ENCODE assay signal across 19 mouse cellular contexts in the genomic region with DNA sequence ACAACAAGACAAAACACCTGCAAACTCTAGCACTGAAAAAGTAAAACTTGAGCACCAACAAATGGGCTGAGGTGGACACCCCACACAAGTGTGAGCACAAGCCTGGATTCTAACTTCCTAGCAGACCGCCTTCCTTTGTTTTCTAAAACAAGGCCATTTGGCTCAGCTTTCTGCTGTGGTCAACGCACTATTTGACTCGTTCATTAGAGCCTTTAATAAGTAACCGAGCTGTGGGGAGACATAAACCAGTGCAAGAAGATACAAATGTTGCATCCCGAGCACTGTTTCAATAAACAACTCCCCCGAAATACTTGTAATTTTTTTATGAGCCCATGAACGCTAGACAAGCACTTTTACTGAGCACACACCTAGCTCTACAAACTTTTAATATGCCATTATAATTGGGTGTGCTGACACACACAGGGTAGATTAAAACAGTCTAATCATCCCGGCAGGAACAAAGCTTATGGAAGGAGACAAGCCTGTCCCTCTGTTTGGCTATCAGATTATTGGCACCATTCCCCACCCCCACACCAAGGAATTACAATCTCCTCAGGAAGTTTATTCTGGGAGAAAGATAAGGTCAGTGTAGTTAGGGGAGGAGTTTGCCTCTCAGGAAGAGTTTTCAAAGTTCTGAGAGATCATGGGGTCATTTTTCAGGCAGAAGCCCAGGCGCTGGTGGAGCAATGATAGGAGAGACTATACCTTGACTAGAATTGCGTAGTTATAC. TPM values are rescaled to one million over a fixed set of nuclear protein-coding genes. Genes with fewer than 3 reads are reported as not detected.
DNase-seq lines count a peak whose midpoint lies in the region; ATAC-seq and TF ChIP-seq lines count a peak whose summit lies in the region.
"Had no signal": no experiment of that assay in that cellular context is flagged by ENCODE, and none has a peak within 500 bp of the region (broad histone marks: within the 10 kb centered on the region; RNA-seq: fewer than 3 reads in every experiment).

No protein-coding gene starts in this region.

- no peak for ATAC-seq in liver, embryonic 11.5 days (replicated peaks; ENCODE audit: low FRiP score)
- no peak for ATAC-seq in frontal cortex, adult (ENCODE audit: low TSS enrichment)
- no peak for ATAC-seq in hindbrain, embryonic 14.5 days (ENCODE audit: low FRiP score)
- ATAC-seq: forebrain, embryonic 15.5 days; liver, embryonic 12.5 days had no signal

- no peak for TF ChIP-seq CTCF in liver, adult 2 months (IDR thresholded peaks at IDR 0.05; ENCODE audit: low read depth, low read length)

- DNase-seq in adrenal gland, postnatal 10 days, result peak; percentile 10
- DNase-seq in adrenal gland, postnatal 25 days, result no peak
- DNase-seq in liver, adult 2 months (ENCODE audit: extremely low read depth, low read depth, low spot score), result peak; percentile 52
- no peak for DNase-seq in liver, embryonic 11.5 days (ENCODE audit: low spot score)
- peak; percentile 6 to 31 for DNase-seq in kidney, postnatal 4 days
- peak; percentile 73 for DNase-seq in yolk sac, embryonic 10.5 days (ENCODE audit: low spot score)
- DNase-seq in hindbrain, embryonic 14.5 days (ENCODE audit: low spot score), result no peak
- DNase-seq: cerebellum, adult 8-10 months; right cerebral cortex, adult 18-20 months had no signal

- WGBS in liver, adult 2 months, result 25% methylated on average over 10 of the region's 10 CpGs
- 51% methylated on average over 10 of the region's 10 CpGs for WGBS in liver, embryonic 11.5 days
- 78% methylated on average over 10 of the region's 10 CpGs for WGBS in hindbrain, embryonic 14.5 days

- no peak overlapping the region for H3K4me3 ChIP-seq in liver, adult 2 months (ENCODE audit: insufficient read depth, low read depth, low read length)
- no peak overlapping the region for H3K4me3 ChIP-seq in liver, embryonic 11.5 days (ENCODE audit: low read depth, low read length)
- no peak overlapping the region for H3K4me3 ChIP-seq in hindbrain, embryonic 14.5 days (replicated peaks; ENCODE audit: low read length)
- H3K4me3 ChIP-seq: forebrain, embryonic 15.5 days; liver, embryonic 12.5 days; midbrain, embryonic 12.5 days; neural tube, embryonic 13.5 days had no signal

- H3K4me2 ChIP-seq in liver, embryonic 11.5 days, result no peak overlapping the region
- H3K4me2 ChIP-seq in hindbrain, embryonic 14.5 days (replicated peaks), result no peak overlapping the region
- H3K4me2 ChIP-seq: forebrain, embryonic 15.5 days; liver, embryonic 12.5 days; midbrain, embryonic 12.5 days; neural tube, embryonic 13.5 days had no signal

- H3K27me3 ChIP-seq in liver, adult 2 months (ENCODE audit: control insufficient read depth, insufficient read depth, low read length), result no peaks in the 10 kb centered on the region
- H3K27me3 ChIP-seq in liver, embryonic 11.5 days (replicated peaks; ENCODE audit: control insufficient read depth, insufficient read depth, low read length), result no peaks in the 10 kb centered on the region
- no peaks in the 10 kb centered on the region for H3K27me3 ChIP-seq in hindbrain, embryonic 14.5 days (ENCODE audit: control insufficient read depth, insufficient read depth, low read length)
- H3K27me3 ChIP-seq: forebrain, embryonic 15.5 days; liver, embryonic 12.5 days; midbrain, embryonic 12.5 days; neural tube, embryonic 13.5 days had no signal

- H3K9me3 ChIP-seq in liver, embryonic 11.5 days (ENCODE audit: control insufficient read depth, low read length), result no peaks in the 10 kb centered on the region
- no peaks in the 10 kb centered on the region for H3K9me3 ChIP-seq in hindbrain, embryonic 14.5 days (ENCODE audit: control insufficient read depth, low read length)
- H3K9me3 ChIP-seq: forebrain, embryonic 15.5 days; G1E; liver, embryonic 12.5 days; midbrain, embryonic 12.5 days; neural tube, embryonic 13.5 days had no signal

- no peaks in the 10 kb centered on the region for H3K36me3 ChIP-seq in liver, adult 2 months (ENCODE audit: control insufficient read depth, insufficient read depth, low read length)
- no peaks in the 10 kb centered on the region for H3K36me3 ChIP-seq in liver, embryonic 11.5 days (ENCODE audit: control insufficient read depth, insufficient read depth, low read length)
- no peaks in the 10 kb centered on the region for H3K36me3 ChIP-seq in hindbrain, embryonic 14.5 days (replicated peaks; ENCODE audit: control insufficient read depth, insufficient read depth)
- H3K36me3 ChIP-seq: forebrain, embryonic 15.5 days; G1E; liver, embryonic 12.5 days; midbrain, embryonic 12.5 days; neural tube, embryonic 13.5 days had no signal

- no peak overlapping the region for H3K9ac ChIP-seq in liver, adult 2 months (ENCODE audit: low read depth, low read length)
- H3K9ac ChIP-seq in liver, embryonic 11.5 days (ENCODE audit: low read depth, low read length), result no peak overlapping the region
- no peak overlapping the region for H3K9ac ChIP-seq in hindbrain, embryonic 14.5 days
- H3K9ac ChIP-seq: forebrain, embryonic 15.5 days; liver, embryonic 12.5 days; midbrain, embryonic 12.5 days; neural tube, embryonic 13.5 days had no signal

- H3K4me1 ChIP-seq in liver, adult 2 months (ENCODE audit: control insufficient read depth, insufficient read depth, low read length), result peaks cover 16% of the 10 kb centered on the region
- peaks cover 4% of the 10 kb centered on the region for H3K4me1 ChIP-seq in liver, embryonic 11.5 days (replicated peaks; ENCODE audit: control insufficient read depth, insufficient read depth, low read length)
- no peaks in the 10 kb centered on the region for H3K4me1 ChIP-seq in hindbrain, embryonic 14.5 days (replicated peaks; ENCODE audit: control insufficient read depth, insufficient read depth, low read length)
- H3K4me1 ChIP-seq: forebrain, embryonic 15.5 days; midbrain, embryonic 12.5 days; neural tube, embryonic 13.5 days had no signal

- no peak overlapping the region for H3K27ac ChIP-seq in liver, adult 2 months (replicated peaks; ENCODE audit: insufficient read depth, low read depth, low read length)
- H3K27ac ChIP-seq in liver, embryonic 11.5 days (ENCODE audit: low read depth, low read length), result no peak overlapping the region
- no peak overlapping the region for H3K27ac ChIP-seq in hindbrain, embryonic 14.5 days
- H3K27ac ChIP-seq: forebrain, embryonic 15.5 days; liver, embryonic 12.5 days; midbrain, embryonic 12.5 days; neural tube, embryonic 13.5 days had no signal

- TF ChIP-seq POLR2A in liver, adult 2 months (IDR thresholded peaks at IDR 0.05; ENCODE audit: extremely low read depth, insufficient read depth, low read length), result no peak

- no peaks in the 10 kb centered on the region for H3K79me2 ChIP-seq in liver, adult 2 months (ENCODE audit: control insufficient read depth, insufficient read depth, low read length)

RNA-seq across cellular contexts. Expression of a gene that starts 27.7 kb away (rescaled TPM):
- not detected for total RNA-seq in adrenal gland, postnatal 10 days (2021)
- not detected in 2 replicates for total RNA-seq in adrenal gland, postnatal 25 days (2021)
- total RNA-seq in liver, adult 2 months (2014; rRNA removed), result not detected in 2 replicates
- polyA plus RNA-seq in liver, adult 2 months (2012; rRNA removed), result not detected in 2 replicates
- polyA plus RNA-seq in liver, embryonic 11.5 days (2014; fragmentation: Nextera tagmentation; extraction: Ambion mirVana), result not detected in 2 replicates
- not detected in 2 replicates for polyA plus RNA-seq in hindbrain, embryonic 14.5 days (2014; fragmentation: Nextera tagmentation; extraction: Ambion mirVana)
- total RNA-seq: adrenal gland, postnatal 4 days; granulocyte monocyte progenitor cell, adult 5-6 weeks; left cerebral cortex, adult 8-10 months had no signal
- polyA plus RNA-seq: embryonic facial prominence, embryonic 14.5 days; forebrain, embryonic 15.5 days; G1E; liver, embryonic 12.5 days; midbrain, embryonic 12.5 days; neural tube, embryonic 13.5 days had no signal

Comparison
In these comparisons a context has a peak if more than half of its experiments do, and no peak if none do; other contexts are left out.
1. DNase-seq: peak in adrenal gland, postnatal 10 days (single experiment), liver, adult 2 months (single experiment), kidney, postnatal 4 days (2 of 2) and yolk sac, embryonic 10.5 days (single experiment); none in adrenal gland, postnatal 25 days (single experiment), liver, embryonic 11.5 days (single experiment) and hindbrain, embryonic 14.5 days (single experiment).